Mouse (Mus musculus) midbrain, postnatal 0 days (tissue): Measurements from ENCODE around the gene Cst11. TPM values are rescaled to one million over a fixed set of nuclear protein-coding genes. Genes with fewer than 3 reads are reported as not detected.

ENCODE experiments used
- ATAC-seq: fragments of 200-750 bp; cut with Nextera tagmentation; 2 replicates; pipeline ENCODE4 v1.8.0; 2017; ENCODE audit warnings: moderate number of reproducible peaks, mild to moderate bottlenecking, moderate TSS enrichment, moderate library complexity; ENCODE audit not compliant: low FRiP score
- DNase-seq: peaks from one replicate; pipeline ENCODE4 v3.0.0-alpha.2; 2015; ENCODE audit warnings: low spot score
- H3K27ac ChIP-seq: fragments of 300-500 bp; sonication (generic); 2 replicates; pipeline ENCODE4 v1.5.1; 2014; ENCODE audit warnings: low read depth, mild to moderate bottlenecking, low read length, mixed read lengths
- H3K27me3 ChIP-seq: fragments of 300-500 bp; sonication (generic); 2 replicates; pipeline ENCODE4 v1.6.1; 2014; ENCODE audit warnings: low read length, control low read depth, mixed read lengths; ENCODE audit not compliant: insufficient read depth
- H3K36me3 ChIP-seq: fragments of 300-500 bp; sonication (generic); 2 replicates; pipeline ENCODE4 v1.6.1; 2014; ENCODE audit warnings: low read length, control low read depth, mixed read lengths; ENCODE audit not compliant: insufficient read depth
- H3K4me1 ChIP-seq: fragments of 300-500 bp; sonication (generic); 2 replicates; pipeline ENCODE4 v1.6.1; 2014; ENCODE audit warnings: mild to moderate bottlenecking, control low read depth, antibody characterized with exemption, low read length, mixed read lengths; ENCODE audit not compliant: insufficient read depth
- H3K4me2 ChIP-seq: fragments of 300-500 bp; sonication (generic); 2 replicates; pipeline ENCODE4 v1.6.1; 2014; ENCODE audit warnings: low read depth, mild to moderate bottlenecking, low read length, mixed read lengths; ENCODE audit not compliant: poor library complexity, severe bottlenecking
- H3K4me3 ChIP-seq: fragments of 300-500 bp; sonication (generic); 2 replicates; pipeline ENCODE4 v1.5.1; 2014; ENCODE audit warnings: low read depth, mild to moderate bottlenecking, low read length, moderate library complexity
- H3K9ac ChIP-seq: fragments of 300-500 bp; sonication (generic); replicated peaks from 2 replicates; pipeline ENCODE4 v1.6.1; 2014; ENCODE audit warnings: mild to moderate bottlenecking, low read length, moderate library complexity, mixed read lengths; ENCODE audit not compliant: poor library complexity, severe bottlenecking
- H3K9me3 ChIP-seq: fragments of 300-500 bp; sonication (generic); 2 replicates; pipeline ENCODE4 v1.6.1; 2016; ENCODE audit warnings: low read length, control low read depth
- CTCF ChIP-seq: IDR thresholded peaks from 2 replicates; pipeline ENCODE4 v1.5.1; 2016; ENCODE audit warnings: antibody characterized with exemption, mild to moderate bottlenecking
- WGBS: fragments of 180-500 bp; shearing (Covaris S2); extraction: QIAGEN DNeasy Blood & Tissue Kit; methylation state at CpG from one replicate; pipeline ENCODE4 v1.1.7; 2014; 5-methylcytosine and 5-hydroxymethylcytosine counted together
- polyA plus RNA-seq: library from polyadenylated mRNA; unstranded; fragments of >200 nt; fragmentation: Nextera tagmentation; extraction: Ambion mirVana; gene quantifications from 2 replicates; pipeline ENCODE4 v1.2.1, GENCODE M21; 2015
- total RNA-seq: library from RNA; depleted of rRNA; stranded (reverse); fragments of >200 nt; gene quantifications from 2 replicates; pipeline ENCODE4 v1.2.3, GENCODE M21; 2014

The Cst11 gene
- total and polyA plus RNA-seq, 2 experiments from 2014 or later: not detected

DNA sequence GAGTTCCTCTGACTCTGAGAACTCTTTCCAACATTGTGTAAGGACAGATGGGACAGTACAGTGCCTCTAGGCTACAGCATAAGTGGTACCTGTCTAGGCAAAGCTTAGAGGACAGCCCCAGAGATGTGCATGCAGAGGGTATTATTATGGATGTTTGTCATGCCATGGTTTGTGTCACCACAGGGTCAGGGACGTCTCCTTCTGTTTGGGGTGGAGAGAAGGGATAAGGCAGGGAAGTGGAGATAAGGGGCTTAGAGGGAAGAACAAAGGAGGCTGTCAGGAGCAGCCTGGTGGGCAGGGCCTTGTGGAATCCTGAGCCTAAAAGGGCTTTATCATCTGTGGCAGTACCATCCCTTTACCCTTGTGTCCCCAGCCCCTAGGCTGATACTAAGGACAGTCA lies 10.4 kb upstream of the Cst11 start, which contains the start of gene 8030411F24Rik:
8030411F24Rik (plus strand) TSS at position 301 of the 400 bp plus-strand sequence.
- Histone ChIP-seq H3K36me3 (no peaks in the 10 kb centered on the region), H3K4me1 (no peaks in the 10 kb centered on the region), H3K27me3 (no peaks in the 10 kb centered on the region), H3K9me3 (no peaks in the 10 kb centered on the region), H3K4me3 (no peak within 1 kb of the TSS), H3K27ac (no peak within 1 kb of the TSS), H3K4me2 (no peak within 1 kb of the TSS), H3K9ac (no peak within 1 kb of the TSS)
- 0% methylated on average over 1 of the region's 1 CpGs for WGBS
- 0 out of 2 replicates have a peak, but pooled peaks have one; percentile 13 for ATAC-seq
- TF ChIP-seq CTCF: no peak
- DNase-seq: no peak

- Histone ChIP-seq H3K27me3 (no peaks in the 10 kb centered on the region), H3K27ac (no peak overlapping the region), H3K4me1 (no peaks in the 10 kb centered on the region), H3K36me3 (no peaks in the 10 kb centered on the region), H3K9me3 (no peaks in the 10 kb centered on the region), H3K4me3 (no peak overlapping the region), H3K4me2 (no peak overlapping the region), H3K9ac (no peak overlapping the region)
- ATAC-seq: no peak
- no peak for DNase-seq
- no peak for TF ChIP-seq CTCF
- 96% methylated on average over 1 of the region's 1 CpGs for WGBS
Observed at GRCm38 (mm10) chr2:148763648-148764388, 7.5 kb downstream of the Cst11 start.

- TF ChIP-seq CTCF: no peak
- DNase-seq: no peak
- 63% methylated on average over 1 of the region's 1 CpGs for WGBS
- Histone ChIP-seq H3K4me2 (no peak overlapping the region), H3K36me3 (no peaks in the 10 kb centered on the region), H3K4me1 (no peaks in the 10 kb centered on the region), H3K27ac (no peak overlapping the region), H3K27me3 (no peaks in the 10 kb centered on the region), H3K9ac (no peak overlapping the region), H3K4me3 (no peak overlapping the region), H3K9me3 (no peaks in the 10 kb centered on the region)
- ATAC-seq: no peak
Observed at GRCm38 (mm10) chr2:148754310-148754846, 16.9 kb downstream of the Cst11 start.

- Histone ChIP-seq H3K27me3 (no peaks in the 10 kb centered on the region), H3K9me3 (no peaks in the 10 kb centered on the region), H3K4me1 (no peaks in the 10 kb centered on the region), H3K9ac (no peak overlapping the region), H3K4me2 (peak overlapping the region; percentile 61), H3K27ac (no peak overlapping the region), H3K36me3 (no peaks in the 10 kb centered on the region), H3K4me3 (peak overlapping the region; percentile 39)
- peak; percentile 90 for ATAC-seq
- DNase-seq: peak; percentile 95
- peak; percentile 84 for TF ChIP-seq CTCF
- WGBS: 17% methylated on average over 15 of the region's 15 CpGs
Observed at GRCm38 (mm10) chr2:148751893-148752813, 19.1 kb downstream of the Cst11 start.

GRCm38 (mm10) chr2:148750058-148750457 lies 21.2 kb downstream of the Cst11 start, which contains the start of gene Cstl1:
Gene Cstl1, plus strand, starts transcription at chr2:148750358.
- no peak within 1 kb of the TSS for H3K27ac ChIP-seq
- no peak within 1 kb of the TSS for H3K4me2 ChIP-seq
- 89% methylated on average over 1 of the region's 1 CpGs for WGBS
- no peak for TF ChIP-seq CTCF
- no peaks in the 10 kb centered on the region for H3K27me3 ChIP-seq
- no peaks in the 10 kb centered on the region for H3K36me3 ChIP-seq
- H3K9ac ChIP-seq: no peak within 1 kb of the TSS
- H3K4me1 ChIP-seq: no peaks in the 10 kb centered on the region
- H3K9me3 ChIP-seq: no peaks in the 10 kb centered on the region
- H3K4me3 ChIP-seq: no peak within 1 kb of the TSS
- ATAC-seq: no peak
- DNase-seq: no peak
